Mouse (Mus musculus): ENCODE data around the gene Sys1. TPM values are rescaled to one million over a fixed set of nuclear protein-coding genes. Genes with fewer than 3 reads are reported as not detected.

Sys1 gene
- polyA plus RNA-seq, 1 experiment from 2014 or later: 90.5 TPM

- Histone ChIP-seq H3K36me3 (replicated peaks) (no peaks in the 10 kb centered on the region; the same call in 1 of the 2 replicates), H3K27ac (no peak overlapping the region), H3K9ac (no peak overlapping the region), H3K9me3 (no peaks in the 10 kb centered on the region), H3K4me2 (no peak overlapping the region), H3K4me1 (peaks cover 18% of the 10 kb centered on the region), H3K4me3 (no peak overlapping the region), H3K27me3 (replicated peaks) (no peaks in the 10 kb centered on the region)
- no peak for ATAC-seq (replicated peaks)
- 50% methylated on average over 2 of the region's 2 CpGs for WGBS
Observed at GRCm38 (mm10) chr2:164494126-164494525, 37.4 kb downstream of the Sys1 start.

GRCm38 (mm10) chr2:164496331-164496730 lies 39.6 kb downstream of the Sys1 start:
- 52% methylated on average over 1 of the region's 1 CpGs for WGBS
- H3K27ac ChIP-seq: no peak overlapping the region

GRCm38 (mm10) chr2:164496847-164497690 lies 40.3 kb downstream of the Sys1 start, which contains the start of gene Pigt:
Pigt (plus strand) TSS chr2:164497520.
- peak; percentile 97 for ATAC-seq (replicated peaks)
- Histone ChIP-seq H3K27me3 (replicated peaks) (no peaks in the 10 kb centered on the region), H3K4me3 (peak within 1 kb of the TSS; percentile 66), H3K9ac (peak within 1 kb of the TSS; percentile 78), H3K4me2 (peak within 1 kb of the TSS; percentile 95), H3K4me1 (peaks cover 18% of the 10 kb centered on the region), H3K36me3 (replicated peaks) (peaks cover 16% of the 10 kb centered on the region), H3K9me3 (no peaks in the 10 kb centered on the region), H3K27ac (peak within 1 kb of the TSS; percentile 84)
- WGBS: 4% methylated on average over 43 of the region's 43 CpGs

More at GRCm38 (mm10) chr2:164496331-164496730, 39.6 kb downstream of the Sys1 start:
- Histone ChIP-seq H3K27me3 (replicated peaks) (no peaks in the 10 kb centered on the region), H3K4me3 (peak overlapping the region; percentile 66), H3K9ac (no peak overlapping the region), H3K4me2 (peak overlapping the region; percentile 95; the same call in 1 of the 2 replicates), H3K9me3 (no peaks in the 10 kb centered on the region), H3K4me1 (peaks cover 18% of the 10 kb centered on the region), H3K36me3 (replicated peaks) (peaks cover 11% of the 10 kb centered on the region)
- ATAC-seq (replicated peaks): no peak

GRCm38 (mm10) chr2:164497691-164498268 lies 41.0 kb downstream of the Sys1 start:
- Histone ChIP-seq H3K4me1 (peaks cover 18% of the 10 kb centered on the region), H3K9ac (peak overlapping the region; percentile 78), H3K4me3 (peak overlapping the region; percentile 66), H3K4me2 (peak overlapping the region; percentile 95), H3K9me3 (no peaks in the 10 kb centered on the region), H3K27ac (peak overlapping the region; percentile 84), H3K27me3 (replicated peaks) (no peaks in the 10 kb centered on the region), H3K36me3 (replicated peaks) (peaks cover 22% of the 10 kb centered on the region)
- peak; percentile 59 for ATAC-seq (replicated peaks)
- WGBS: 5% methylated on average over 21 of the region's 21 CpGs

GRCm38 (mm10) chr2:164499317-164499716 lies 42.6 kb downstream of the Sys1 start:
- peaks cover 18% of the 10 kb centered on the region for H3K4me1 ChIP-seq
- no peak overlapping the region for H3K4me3 ChIP-seq
- no peak overlapping the region for H3K9ac ChIP-seq
- H3K4me2 ChIP-seq: no peak overlapping the region
- H3K9me3 ChIP-seq: peaks cover 3% of the 10 kb centered on the region; the same call in 1 of the 2 replicates
- no peak overlapping the region for H3K27ac ChIP-seq
- peaks cover 38% of the 10 kb centered on the region for H3K36me3 ChIP-seq (replicated peaks)
- H3K27me3 ChIP-seq (replicated peaks): no peaks in the 10 kb centered on the region
- no peak for ATAC-seq (replicated peaks)
- 64% methylated on average over 5 of the region's 5 CpGs for WGBS

GRCm38 (mm10) chr2:164500511-164500910 lies 43.7 kb downstream of the Sys1 start:
- ATAC-seq (replicated peaks): no peak
- 95% methylated on average over 7 of the region's 7 CpGs for WGBS
- no peaks in the 10 kb centered on the region for H3K27me3 ChIP-seq (replicated peaks)
- H3K9me3 ChIP-seq: peaks cover 4% of the 10 kb centered on the region; the same call in 1 of the 2 replicates
- H3K4me1 ChIP-seq: peaks cover 18% of the 10 kb centered on the region
- no peak overlapping the region for H3K4me3 ChIP-seq
- no peak overlapping the region for H3K4me2 ChIP-seq
- H3K36me3 ChIP-seq (replicated peaks): peaks cover 50% of the 10 kb centered on the region
- no peak overlapping the region for H3K27ac ChIP-seq
- H3K9ac ChIP-seq: no peak overlapping the region

- Histone ChIP-seq H3K27ac (no peak overlapping the region), H3K4me3 (no peak overlapping the region), H3K9ac (no peak overlapping the region), H3K4me2 (no peak overlapping the region), H3K9me3 (peaks cover 4% of the 10 kb centered on the region; the same call in 1 of the 2 replicates), H3K4me1 (no peaks in the 10 kb centered on the region), H3K27me3 (replicated peaks) (no peaks in the 10 kb centered on the region), H3K36me3 (replicated peaks) (peaks cover 57% of the 10 kb centered on the region)
- no peak for ATAC-seq (replicated peaks)
- 95% methylated on average over 3 of the region's 3 CpGs for WGBS
Observed at GRCm38 (mm10) chr2:164504919-164505318, 48.2 kb downstream of the Sys1 start.

- no peak overlapping the region for H3K9ac ChIP-seq
- H3K4me2 ChIP-seq: no peak overlapping the region
- 97% methylated on average over 4 of the region's 4 CpGs for WGBS
- no peaks in the 10 kb centered on the region for H3K27me3 ChIP-seq (replicated peaks)
- no peak overlapping the region for H3K4me3 ChIP-seq
- H3K36me3 ChIP-seq (replicated peaks): peaks cover 50% of the 10 kb centered on the region
- H3K27ac ChIP-seq: no peak overlapping the region
- no peaks in the 10 kb centered on the region for H3K4me1 ChIP-seq
- H3K9me3 ChIP-seq: peaks cover 4% of the 10 kb centered on the region; the same call in 1 of the 2 replicates
- ATAC-seq (replicated peaks): no peak
Observed at GRCm38 (mm10) chr2:164505619-164506347, 49.0 kb downstream of the Sys1 start.

GRCm38 (mm10) chr2:164507811-164508210 lies 51.0 kb downstream of the Sys1 start:
- no peak overlapping the region for H3K4me2 ChIP-seq
- H3K9me3 ChIP-seq: peaks cover 4% of the 10 kb centered on the region; the same call in 1 of the 2 replicates
- 91% methylated on average over 19 of the region's 19 CpGs for WGBS
- ATAC-seq (replicated peaks): no peak
- no peak overlapping the region for H3K27ac ChIP-seq
- H3K9ac ChIP-seq: no peak overlapping the region
- peaks cover 35% of the 10 kb centered on the region for H3K36me3 ChIP-seq (replicated peaks)
- no peaks in the 10 kb centered on the region for H3K4me1 ChIP-seq
- H3K4me3 ChIP-seq: no peak overlapping the region
- H3K27me3 ChIP-seq (replicated peaks): no peaks in the 10 kb centered on the region

GRCm38 (mm10) chr2:164510621-164511190 lies 53.9 kb downstream of the Sys1 start:
- Histone ChIP-seq H3K36me3 (replicated peaks) (peaks cover 6% of the 10 kb centered on the region; the same call in 1 of the 2 replicates), H3K27ac (no peak overlapping the region), H3K4me3 (no peak overlapping the region), H3K27me3 (replicated peaks) (no peaks in the 10 kb centered on the region), H3K4me1 (no peaks in the 10 kb centered on the region), H3K9ac (no peak overlapping the region), H3K9me3 (no peaks in the 10 kb centered on the region), H3K4me2 (no peak overlapping the region)
- 52% methylated on average over 4 of the region's 5 CpGs for WGBS
- no peak for ATAC-seq (replicated peaks)

- Histone ChIP-seq H3K9me3 (no peaks in the 10 kb centered on the region), H3K9ac (no peak overlapping the region), H3K4me1 (no peaks in the 10 kb centered on the region), H3K4me2 (no peak overlapping the region), H3K4me3 (no peak overlapping the region), H3K27me3 (replicated peaks) (no peaks in the 10 kb centered on the region), H3K36me3 (replicated peaks) (no peaks in the 10 kb centered on the region), H3K27ac (no peak overlapping the region)
- no peak for ATAC-seq (replicated peaks)
- 59% methylated on average over 12 of the region's 14 CpGs for WGBS
Observed at GRCm38 (mm10) chr2:164512121-164512909, 55.6 kb downstream of the Sys1 start.

All from midbrain, embryonic 15.5 days (tissue).